Mouse (Mus musculus) skeletal muscle tissue, adult 2 months (tissue): ENCODE measurements around the gene Ndufs4.
"Not testable (repeated sequence)": the region's sequence is repeated elsewhere in the genome, so short reads cannot be mapped to it uniquely, and the experiment has no call there.

Source experiments
- DNase-seq: peaks from one replicate; pipeline ENCODE4 v3.0.0-alpha.2; 2012; ENCODE audit warnings: low read depth, low spot score

Ndufs4 gene

GRCm38 (mm10) chr13:114343001-114343400, 45.1 kb downstream of the Ndufs4 start:
- no peak for DNase-seq

GRCm38 (mm10) chr13:114319835-114320389, 68.1 kb downstream of the Ndufs4 start:
- no peak for DNase-seq

- no peak for DNase-seq
These were observed 68.9 kb downstream of the Ndufs4 start for GRCm38 (mm10) chr13:114319136-114319535.

- no peak for DNase-seq
These were observed 72.7 kb downstream of the Ndufs4 start for GRCm38 (mm10) chr13:114315374-114315773.

GRCm38 (mm10) chr13:114314953-114315352, 73.1 kb downstream of the Ndufs4 start:
- no peak for DNase-seq

- DNase-seq: no peak
These were observed 77.5 kb downstream of the Ndufs4 start for GRCm38 (mm10) chr13:114310591-114310990.

GRCm38 (mm10) chr13:114304684-114305083, 83.4 kb downstream of the Ndufs4 start:
- no peak for DNase-seq

- no peak for DNase-seq
These were observed 84.4 kb downstream of the Ndufs4 start for GRCm38 (mm10) chr13:114303466-114304175.

- no peak for DNase-seq
These were observed 90.3 kb downstream of the Ndufs4 start for GRCm38 (mm10) chr13:114297761-114298160.

GRCm38 (mm10) chr13:114296556-114296955, 91.5 kb downstream of the Ndufs4 start:
- DNase-seq: peak; percentile 6

- no peak for DNase-seq
These were observed 98.6 kb downstream of the Ndufs4 start for GRCm38 (mm10) chr13:114289411-114289810.

GRCm38 (mm10) chr13:114288511-114288910, 99.5 kb downstream of the Ndufs4 start:
- peak; percentile 10 for DNase-seq

GRCm38 (mm10) chr13:114278690-114279089, 109.4 kb downstream of the Ndufs4 start:
- not testable (repeated sequence) for DNase-seq

GRCm38 (mm10) chr13:114277277-114277676, 110.8 kb downstream of the Ndufs4 start:
- no peak for DNase-seq

- DNase-seq: no peak
These were observed 116.5 kb downstream of the Ndufs4 start for GRCm38 (mm10) chr13:114271410-114272105.

- DNase-seq: no peak
These were observed 120.3 kb downstream of the Ndufs4 start for GRCm38 (mm10) chr13:114267741-114268140.

GRCm38 (mm10) chr13:114260486-114261205, 127.4 kb downstream of the Ndufs4 start:
- DNase-seq: no peak

GRCm38 (mm10) chr13:114254697-114255096, 133.4 kb downstream of the Ndufs4 start:
- no peak for DNase-seq
